Mouse (Mus musculus): Measurements from ENCODE around the gene Atxn2l.

Gene Atxn2l

GRCm38 (mm10) chr7:126463004-126463403, 40.2 kb downstream of the Atxn2l start, which contains the start of gene Atp2a1:
TSS of gene Atp2a1 (minus strand) at chr7:126463108.
- no peak for DNase-seq (ENCODE audit: low spot score in 2 of 2)

GRCm38 (mm10) chr7:126461626-126462025, 41.6 kb downstream of the Atxn2l start:
- no peak for DNase-seq (ENCODE audit: low spot score in 2 of 2)

GRCm38 (mm10) chr7:126460623-126461399, 42.4 kb downstream of the Atxn2l start:
- no peak for DNase-seq (ENCODE audit: low spot score in 2 of 2)

GRCm38 (mm10) chr7:126458844-126459618, 44.2 kb downstream of the Atxn2l start:
- DNase-seq (ENCODE audit: low spot score in 2 of 2): no peak

- no peak for DNase-seq (ENCODE audit: low spot score in 2 of 2)
These were observed 45.0 kb downstream of the Atxn2l start for GRCm38 (mm10) chr7:126458225-126458624.

GRCm38 (mm10) chr7:126456382-126457266, 46.6 kb downstream of the Atxn2l start:
- no peak for DNase-seq (ENCODE audit: low spot score in 2 of 2)

- DNase-seq (ENCODE audit: low spot score in 2 of 2): no peak
These were observed 48.0 kb downstream of the Atxn2l start for GRCm38 (mm10) chr7:126455242-126455641.

GRCm38 (mm10) chr7:126453861-126454260, 49.4 kb downstream of the Atxn2l start:
- no peak for DNase-seq (ENCODE audit: low spot score in 2 of 2)

GRCm38 (mm10) chr7:126452244-126452643, 51.0 kb downstream of the Atxn2l start:
- no peak for DNase-seq (ENCODE audit: low spot score in 2 of 2)

GRCm38 (mm10) chr7:126450641-126451040, 52.6 kb downstream of the Atxn2l start:
- no peak for DNase-seq (ENCODE audit: low spot score in 2 of 2)

GRCm38 (mm10) chr7:126449991-126450390, 53.2 kb downstream of the Atxn2l start:
- no peak for DNase-seq (ENCODE audit: low spot score in 2 of 2)

- no peak for DNase-seq (ENCODE audit: low spot score in 2 of 2)
These were observed 54.8 kb downstream of the Atxn2l start for GRCm38 (mm10) chr7:126448481-126448880.

- no peak for DNase-seq (ENCODE audit: low spot score in 2 of 2)
These were observed 57.0 kb downstream of the Atxn2l start for GRCm38 (mm10) chr7:126446217-126446616.

- no peak for DNase-seq (ENCODE audit: low spot score in 2 of 2)
These were observed 58.0 kb downstream of the Atxn2l start for GRCm38 (mm10) chr7:126445104-126445815.

- no peak for DNase-seq (ENCODE audit: low spot score in 2 of 2)
These were observed 58.7 kb downstream of the Atxn2l start for GRCm38 (mm10) chr7:126444536-126444935.

GRCm38 (mm10) chr7:126443997-126444396, 59.2 kb downstream of the Atxn2l start:
- no peak for DNase-seq (ENCODE audit: low spot score in 2 of 2)

All from frontal cortex, postnatal 14 days (tissue).